Mouse (Mus musculus): Measurements from ENCODE around the gene Praf2. TPM values are rescaled to one million over a fixed set of nuclear protein-coding genes. Genes with fewer than 3 reads are reported as not detected.
"Not testable (repeated sequence)": the region's sequence is repeated elsewhere in the genome, so short reads cannot be mapped to it uniquely, and the experiment has no call there.

Gene Praf2
- total RNA-seq, 4 experiments from 2014 or later: 14.4 to 18.2 (median 15.7) TPM

GRCm38 (mm10) chrX:7739336-7740081, 11.3 kb downstream of the Praf2 start:
- DNase-seq: no peak

GRCm38 (mm10) chrX:7740082-7740819, 12.0 kb downstream of the Praf2 start:
- DNase-seq: no peak

- no peak for DNase-seq
These were observed 12.9 kb downstream of the Praf2 start for GRCm38 (mm10) chrX:7741103-7741502.

GRCm38 (mm10) chrX:7743470-7743869, 15.2 kb downstream of the Praf2 start:
- DNase-seq: no peak

- DNase-seq: no peak
These were observed 16.7 kb downstream of the Praf2 start for GRCm38 (mm10) chrX:7744940-7745339.

- no peak for DNase-seq
These were observed 17.2 kb downstream of the Praf2 start for GRCm38 (mm10) chrX:7745429-7745828.

GRCm38 (mm10) chrX:7750432-7751116, 22.3 kb downstream of the Praf2 start, which contains the start of gene Ccdc120:
Gene Ccdc120 (minus strand): TSS chrX:7750905.
- peak; percentile 45 for DNase-seq

GRCm38 (mm10) chrX:7753627-7754026, 25.4 kb downstream of the Praf2 start:
- not testable (repeated sequence) for DNase-seq

GRCm38 (mm10) chrX:7762137-7762920, 34.1 kb downstream of the Praf2 start, which contains the start of gene Tfe3:
Gene Tfe3 (plus strand): TSS chrX:7762560.
- peak; percentile 95 for DNase-seq

- DNase-seq: no peak
These were observed 34.6 kb downstream of the Praf2 start for GRCm38 (mm10) chrX:7762921-7763197.

GRCm38 (mm10) chrX:7763631-7764393, 35.6 kb downstream of the Praf2 start:
- peak; percentile 19 for DNase-seq

- DNase-seq: no peak
These were observed 36.5 kb downstream of the Praf2 start for GRCm38 (mm10) chrX:7764657-7765280.

GRCm38 (mm10) chrX:7765281-7765670, 37.0 kb downstream of the Praf2 start:
- no peak for DNase-seq

- DNase-seq: peak; percentile 64
These were observed 37.5 kb downstream of the Praf2 start for GRCm38 (mm10) chrX:7765764-7766163.

GRCm38 (mm10) chrX:7769302-7770017, 41.2 kb downstream of the Praf2 start:
- DNase-seq: no peak

GRCm38 (mm10) chrX:7772766-7773165, 44.5 kb downstream of the Praf2 start:
- DNase-seq: no peak

GRCm38 (mm10) chrX:7775501-7776205, 47.4 kb downstream of the Praf2 start:
- no peak for DNase-seq

- no peak for DNase-seq
These were observed 48.3 kb downstream of the Praf2 start for GRCm38 (mm10) chrX:7776329-7777082.

Measured in adrenal gland, adult 8-10 months (tissue).